Mouse (Mus musculus): ENCODE measurements around the gene Lhx2. TPM values are rescaled to one million over a fixed set of nuclear protein-coding genes. Genes with fewer than 3 reads are reported as not detected.

Lhx2 gene
- polyA plus RNA-seq, 1 experiment from 2014 or later = 13.2 TPM

DNA sequence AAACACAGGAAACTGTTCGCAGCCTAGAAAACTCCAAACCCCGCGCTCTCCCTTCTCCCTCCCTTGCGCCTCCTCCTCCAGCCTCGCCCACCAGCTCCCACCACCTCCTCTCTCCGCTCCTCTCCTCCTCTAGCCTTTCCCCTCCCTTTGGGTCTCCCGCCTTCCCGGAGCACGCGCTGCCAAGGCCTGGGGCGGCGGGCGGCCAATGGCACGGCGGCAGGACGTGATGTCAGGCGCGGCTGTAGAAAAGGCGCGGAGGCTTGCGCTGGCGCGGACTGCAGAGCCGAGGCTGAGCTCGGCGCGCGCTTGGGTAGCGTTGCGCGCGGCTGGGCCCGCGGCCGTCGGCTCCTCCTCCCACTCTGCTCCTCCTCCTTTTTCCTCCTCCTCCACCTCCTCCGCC lies 11.7 kb downstream of the Lhx2 start:
- ATAC-seq (ENCODE audit: low FRiP score) = peak; percentile 88

DNA sequence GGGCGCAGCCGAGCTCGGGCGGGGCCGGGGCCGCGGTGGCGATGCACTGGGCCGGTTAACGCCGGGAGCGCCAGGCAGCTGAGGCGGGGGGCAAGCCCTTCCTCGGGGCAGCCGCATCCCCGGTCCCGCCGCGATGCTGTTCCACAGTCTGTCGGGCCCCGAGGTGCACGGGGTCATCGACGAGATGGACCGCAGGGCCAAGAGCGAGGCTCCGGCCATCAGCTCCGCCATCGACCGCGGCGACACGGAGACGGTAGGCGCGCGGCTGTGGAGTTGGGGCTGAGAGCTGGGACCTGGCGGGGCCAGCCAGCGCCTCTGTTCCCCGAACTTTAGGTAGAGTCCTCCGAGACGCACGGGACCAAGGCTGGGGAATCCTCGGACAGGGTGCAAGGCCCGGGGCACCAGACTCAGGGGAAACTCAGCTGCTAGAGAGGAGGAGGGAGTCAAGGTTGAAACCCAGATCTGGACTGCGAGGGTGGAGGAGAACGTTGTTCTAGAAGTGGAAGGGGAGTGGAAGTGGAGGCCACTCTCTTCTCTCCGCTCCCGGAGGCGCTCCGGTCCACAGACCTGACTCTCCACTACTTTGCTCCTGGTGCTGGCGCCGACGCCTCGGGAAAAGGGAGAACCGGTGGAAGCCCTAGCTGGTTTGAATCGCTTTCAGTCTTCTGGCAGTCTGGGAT lies 12.7 kb downstream of the Lhx2 start:
- H3K4me2 ChIP-seq (replicated peaks) = peak overlapping the region; percentile 51
- peak overlapping the region; percentile 38 for H3K4me3 ChIP-seq (replicated peaks; ENCODE audit: low read length)
- no peaks in the 10 kb centered on the region for H3K9me3 ChIP-seq (ENCODE audit: control insufficient read depth, low read length)
- no peaks in the 10 kb centered on the region for H3K36me3 ChIP-seq (replicated peaks; ENCODE audit: control insufficient read depth, insufficient read depth)
- DNase-seq (ENCODE audit: low spot score) (no peak), ATAC-seq (ENCODE audit: low FRiP score) (no peak)
- peak overlapping the region; percentile 81 for H3K27ac ChIP-seq
- under 1% methylated on average over 45 of the region's 57 CpGs for WGBS
- peaks cover 5% of the 10 kb centered on the region; the same call in 1 of the 2 replicates for H3K4me1 ChIP-seq (replicated peaks; ENCODE audit: control insufficient read depth, insufficient read depth, low read length)
- peak overlapping the region; percentile 46 for H3K9ac ChIP-seq
- peaks cover 98% of the 10 kb centered on the region for H3K27me3 ChIP-seq (ENCODE audit: control insufficient read depth, insufficient read depth, low read length)

More for the DNA sequence above, 11.7 kb downstream of the Lhx2 start:
- H3K4me2 ChIP-seq (replicated peaks) = peak overlapping the region; percentile 51
- H3K36me3 ChIP-seq (replicated peaks; ENCODE audit: control insufficient read depth, insufficient read depth) = no peaks in the 10 kb centered on the region
- H3K4me3 ChIP-seq (replicated peaks; ENCODE audit: low read length) = peak overlapping the region; percentile 38
- no peaks in the 10 kb centered on the region for H3K9me3 ChIP-seq (ENCODE audit: control insufficient read depth, low read length)
- H3K27me3 ChIP-seq (ENCODE audit: control insufficient read depth, insufficient read depth, low read length) = peaks cover 98% of the 10 kb centered on the region
- peak; percentile 75 for DNase-seq (ENCODE audit: low spot score)
- H3K4me1 ChIP-seq (replicated peaks; ENCODE audit: control insufficient read depth, insufficient read depth, low read length) = peaks cover 5% of the 10 kb centered on the region; the same call in 1 of the 2 replicates
- WGBS = 0% methylated on average over 36 of the region's 37 CpGs
- H3K9ac ChIP-seq = peak overlapping the region; percentile 46
- H3K27ac ChIP-seq = peak overlapping the region; percentile 58

GRCm38 (mm10) chr2:38352321-38353007 lies 13.4 kb downstream of the Lhx2 start:
- ATAC-seq (ENCODE audit: low FRiP score) = no peak
- peak overlapping the region; percentile 38 for H3K4me3 ChIP-seq (replicated peaks; ENCODE audit: low read length)
- H3K27ac ChIP-seq = peak overlapping the region; percentile 81
- peaks cover 95% of the 10 kb centered on the region for H3K27me3 ChIP-seq (ENCODE audit: control insufficient read depth, insufficient read depth, low read length)
- no peak for DNase-seq (ENCODE audit: low spot score)
- no peaks in the 10 kb centered on the region for H3K9me3 ChIP-seq (ENCODE audit: control insufficient read depth, low read length)
- no peaks in the 10 kb centered on the region for H3K36me3 ChIP-seq (replicated peaks; ENCODE audit: control insufficient read depth, insufficient read depth)
- H3K9ac ChIP-seq = peak overlapping the region; percentile 46
- peaks cover 5% of the 10 kb centered on the region; the same call in 1 of the 2 replicates for H3K4me1 ChIP-seq (replicated peaks; ENCODE audit: control insufficient read depth, insufficient read depth, low read length)
- WGBS = under 1% methylated on average over 21 of the region's 21 CpGs
- peak overlapping the region; percentile 51 for H3K4me2 ChIP-seq (replicated peaks)

GRCm38 (mm10) chr2:38353008-38353379 lies 13.9 kb downstream of the Lhx2 start:
- H3K4me3 ChIP-seq (replicated peaks; ENCODE audit: low read length) = peak overlapping the region; percentile 38
- peaks cover 5% of the 10 kb centered on the region; the same call in 1 of the 2 replicates for H3K4me1 ChIP-seq (replicated peaks; ENCODE audit: control insufficient read depth, insufficient read depth, low read length)
- WGBS = 3% methylated on average over 10 of the region's 10 CpGs
- peak overlapping the region; percentile 46 for H3K9ac ChIP-seq
- no peaks in the 10 kb centered on the region for H3K36me3 ChIP-seq (replicated peaks; ENCODE audit: control insufficient read depth, insufficient read depth)
- ATAC-seq (ENCODE audit: low FRiP score) (no peak), DNase-seq (ENCODE audit: low spot score) (no peak)
- peaks cover 95% of the 10 kb centered on the region for H3K27me3 ChIP-seq (ENCODE audit: control insufficient read depth, insufficient read depth, low read length)
- H3K4me2 ChIP-seq (replicated peaks) = peak overlapping the region; percentile 51
- H3K27ac ChIP-seq = peak overlapping the region; percentile 34; the same call in 1 of the 2 replicates
- no peaks in the 10 kb centered on the region for H3K9me3 ChIP-seq (ENCODE audit: control insufficient read depth, low read length)

GRCm38 (mm10) chr2:38353664-38354063 lies 14.6 kb downstream of the Lhx2 start:
- 11% methylated on average over 4 of the region's 4 CpGs for WGBS
- peaks cover 5% of the 10 kb centered on the region; the same call in 1 of the 2 replicates for H3K4me1 ChIP-seq (replicated peaks; ENCODE audit: control insufficient read depth, insufficient read depth, low read length)
- peak overlapping the region; percentile 38 for H3K4me3 ChIP-seq (replicated peaks; ENCODE audit: low read length)
- H3K9me3 ChIP-seq (ENCODE audit: control insufficient read depth, low read length) = no peaks in the 10 kb centered on the region
- H3K36me3 ChIP-seq (replicated peaks; ENCODE audit: control insufficient read depth, insufficient read depth) = no peaks in the 10 kb centered on the region
- peaks cover 95% of the 10 kb centered on the region for H3K27me3 ChIP-seq (ENCODE audit: control insufficient read depth, insufficient read depth, low read length)
- no peak for ATAC-seq (ENCODE audit: low FRiP score)
- H3K4me2 ChIP-seq (replicated peaks) = peak overlapping the region; percentile 51
- peak overlapping the region; percentile 71; the same call in 1 of the 2 replicates for H3K27ac ChIP-seq
- no peak for DNase-seq (ENCODE audit: low spot score)
- peak overlapping the region; percentile 52 for H3K9ac ChIP-seq

DNA sequence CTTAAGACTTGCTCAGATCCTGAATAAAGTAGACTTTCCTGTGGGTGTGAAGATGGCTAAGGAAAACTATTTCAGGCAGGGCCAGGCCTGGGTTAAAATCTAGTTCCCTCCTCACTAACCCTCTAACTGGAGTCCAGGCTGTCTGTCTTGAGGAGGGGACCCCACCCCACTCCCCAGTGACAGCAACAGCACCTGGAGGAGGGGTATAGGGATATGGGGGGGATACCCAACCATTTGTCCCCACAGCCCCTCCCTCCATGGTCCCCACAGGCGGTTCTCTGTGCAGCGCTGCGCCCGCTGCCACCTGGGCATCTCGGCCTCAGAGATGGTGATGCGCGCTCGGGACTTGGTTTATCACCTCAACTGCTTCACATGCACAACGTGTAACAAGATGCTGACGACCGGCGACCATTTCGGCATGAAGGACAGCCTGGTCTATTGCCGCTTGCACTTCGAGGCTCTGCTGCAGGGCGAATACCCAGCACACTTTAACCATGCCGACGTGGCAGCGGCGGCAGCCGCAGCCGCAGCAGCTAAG lies 15.2 kb downstream of the Lhx2 start:
- no peaks in the 10 kb centered on the region for H3K36me3 ChIP-seq (replicated peaks; ENCODE audit: control insufficient read depth, insufficient read depth)
- no peaks in the 10 kb centered on the region for H3K9me3 ChIP-seq (ENCODE audit: control insufficient read depth, low read length)
- WGBS = under 1% methylated on average over 22 of the region's 22 CpGs
- DNase-seq (ENCODE audit: low spot score) (no peak), ATAC-seq (ENCODE audit: low FRiP score) (no peak)
- H3K9ac ChIP-seq = peak overlapping the region; percentile 52
- H3K4me2 ChIP-seq (replicated peaks) = peak overlapping the region; percentile 51
- H3K4me1 ChIP-seq (replicated peaks; ENCODE audit: control insufficient read depth, insufficient read depth, low read length) = peaks cover 5% of the 10 kb centered on the region; the same call in 1 of the 2 replicates
- H3K27me3 ChIP-seq (ENCODE audit: control insufficient read depth, insufficient read depth, low read length) = peaks cover 95% of the 10 kb centered on the region
- peak overlapping the region; percentile 38 for H3K4me3 ChIP-seq (replicated peaks; ENCODE audit: low read length)
- H3K27ac ChIP-seq = peak overlapping the region; percentile 71

DNA sequence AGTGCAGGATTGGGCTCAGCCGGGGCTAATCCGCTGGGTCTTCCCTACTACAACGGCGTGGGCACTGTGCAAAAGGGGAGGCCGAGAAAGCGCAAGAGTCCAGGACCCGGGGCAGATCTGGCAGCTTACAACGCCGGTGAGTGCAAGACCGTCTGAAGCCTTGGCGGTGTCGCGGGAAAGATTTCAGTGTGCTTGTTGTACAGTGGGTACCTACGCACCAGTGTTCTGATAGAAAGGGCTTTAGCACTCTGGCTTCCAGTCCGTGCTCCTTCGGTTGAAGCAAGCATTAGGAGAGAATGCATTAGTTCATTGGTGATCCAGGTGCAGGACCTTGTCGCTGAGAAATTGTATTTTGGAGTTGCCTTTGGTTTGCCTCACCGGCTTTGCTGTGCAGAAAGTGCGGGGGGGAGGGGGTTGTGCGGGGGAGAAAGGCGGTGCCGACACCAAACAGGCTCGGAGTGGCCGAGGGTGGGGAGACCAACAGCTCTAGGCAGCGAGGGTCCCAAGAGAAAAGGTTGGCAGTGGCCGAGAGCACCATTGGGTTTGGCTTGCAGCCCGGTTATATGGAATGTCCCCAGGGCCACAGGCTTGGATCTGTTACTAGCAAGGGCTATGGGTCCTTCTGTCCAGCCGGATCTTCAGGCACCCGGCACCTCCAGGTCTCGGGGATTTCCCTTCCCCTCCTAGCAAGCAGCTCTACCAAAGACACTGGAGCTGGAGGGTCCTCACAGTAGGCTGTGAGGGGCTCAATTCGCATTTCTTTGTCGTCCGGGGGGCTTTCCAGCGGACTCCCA lies 15.8 kb downstream of the Lhx2 start:
- H3K36me3 ChIP-seq (replicated peaks; ENCODE audit: control insufficient read depth, insufficient read depth) = no peaks in the 10 kb centered on the region
- peak overlapping the region; percentile 52 for H3K9ac ChIP-seq
- peaks cover 95% of the 10 kb centered on the region for H3K27me3 ChIP-seq (ENCODE audit: control insufficient read depth, insufficient read depth, low read length)
- DNase-seq (ENCODE audit: low spot score) (no peak), ATAC-seq (ENCODE audit: low FRiP score) (no peak)
- H3K27ac ChIP-seq = peak overlapping the region; percentile 71
- under 1% methylated on average over 34 of the region's 34 CpGs for WGBS
- H3K4me3 ChIP-seq (replicated peaks; ENCODE audit: low read length) = peak overlapping the region; percentile 38
- H3K4me2 ChIP-seq (replicated peaks) = peak overlapping the region; percentile 51
- H3K9me3 ChIP-seq (ENCODE audit: control insufficient read depth, low read length) = no peaks in the 10 kb centered on the region
- H3K4me1 ChIP-seq (replicated peaks; ENCODE audit: control insufficient read depth, insufficient read depth, low read length) = peaks cover 5% of the 10 kb centered on the region; the same call in 1 of the 2 replicates

- H3K4me1 ChIP-seq (replicated peaks; ENCODE audit: control insufficient read depth, insufficient read depth, low read length) = peaks cover 5% of the 10 kb centered on the region; the same call in 1 of the 2 replicates
- H3K4me2 ChIP-seq (replicated peaks) = peak overlapping the region; percentile 51
- H3K9ac ChIP-seq = peak overlapping the region; percentile 52
- peak overlapping the region; percentile 71 for H3K27ac ChIP-seq
- ATAC-seq (ENCODE audit: low FRiP score) = no peak
- H3K27me3 ChIP-seq (ENCODE audit: control insufficient read depth, insufficient read depth, low read length) = peaks cover 95% of the 10 kb centered on the region
- no peaks in the 10 kb centered on the region for H3K36me3 ChIP-seq (replicated peaks; ENCODE audit: control insufficient read depth, insufficient read depth)
- no peaks in the 10 kb centered on the region for H3K9me3 ChIP-seq (ENCODE audit: control insufficient read depth, low read length)
- peak; percentile 69 for DNase-seq (ENCODE audit: low spot score)
- peak overlapping the region; percentile 38 for H3K4me3 ChIP-seq (replicated peaks; ENCODE audit: low read length)
- 1% methylated on average over 19 of the region's 19 CpGs for WGBS
These were observed 16.8 kb downstream of the Lhx2 start for GRCm38 (mm10) chr2:38355731-38356427.

Data from hindbrain, embryonic 14.5 days (tissue).